Mouse (Mus musculus) neural tube, embryonic 11.5 days (tissue): ENCODE measurements at regions not wholly inside any gene's neighbourhood (a gene's known extent, or its start where the extent isn't known, plus 50 kb on each side); places are given as distances from the start of the nearest gene placed in this dataset.

ENCODE experiments used
- ATAC-seq: fragments of 200-750 bp; cut with Nextera tagmentation; 2 replicates; pipeline ENCODE4 v1.8.0; 2017; ENCODE audit warnings: moderate number of reproducible peaks, mild to moderate bottlenecking, moderate TSS enrichment, moderate library complexity; ENCODE audit not compliant: insufficient read depth, low FRiP score, low TSS enrichment
- DNase-seq: peaks from one replicate; pipeline ENCODE4 v3.0.0-alpha.2; 2015; ENCODE audit warnings: low spot score
- H3K27ac ChIP-seq: fragments of 300-500 bp; sonication (generic); 2 replicates; pipeline ENCODE4 v1.5.1; 2014; ENCODE audit warnings: low read depth, mild to moderate bottlenecking, low read length
- H3K27me3 ChIP-seq: fragments of 300-500 bp; sonication (generic); 2 replicates; pipeline ENCODE4 v1.6.1; 2014; ENCODE audit warnings: mild to moderate bottlenecking, low read length, mixed read lengths; ENCODE audit not compliant: control insufficient read depth, insufficient read depth
- H3K36me3 ChIP-seq: fragments of 300-500 bp; sonication (generic); 2 replicates; pipeline ENCODE4 v1.6.1; 2014; ENCODE audit warnings: mild to moderate bottlenecking, low read length, moderate library complexity, mixed read lengths; ENCODE audit not compliant: control insufficient read depth, insufficient read depth
- H3K4me1 ChIP-seq: fragments of 300-500 bp; sonication (generic); 2 replicates; pipeline ENCODE4 v1.6.1; 2014; ENCODE audit warnings: low read length, mixed read lengths; ENCODE audit not compliant: control insufficient read depth, insufficient read depth
- H3K4me2 ChIP-seq: fragments of 300-500 bp; sonication (generic); 2 replicates; pipeline ENCODE4 v1.6.1; 2014; ENCODE audit warnings: low read depth, mild to moderate bottlenecking, moderate library complexity
- H3K4me3 ChIP-seq: fragments of 300-500 bp; sonication (generic); 2 replicates; pipeline ENCODE4 v1.5.1; 2014; ENCODE audit warnings: low read depth, low read length
- H3K9ac ChIP-seq: fragments of 300-500 bp; sonication (generic); 2 replicates; pipeline ENCODE4 v1.6.1; 2014; ENCODE audit warnings: mild to moderate bottlenecking, low read length
- H3K9me3 ChIP-seq: fragments of 300-500 bp; sonication (generic); 2 replicates; pipeline ENCODE4 v1.6.1; 2016; ENCODE audit warnings: low read length; ENCODE audit not compliant: control insufficient read depth
- WGBS: fragments of 180-500 bp; shearing (Covaris S2); extraction: QIAGEN DNeasy Blood & Tissue Kit; methylation state at CpG from one replicate; pipeline ENCODE4 v1.1.7; 2014; 5-methylcytosine and 5-hydroxymethylcytosine counted together

DNA sequence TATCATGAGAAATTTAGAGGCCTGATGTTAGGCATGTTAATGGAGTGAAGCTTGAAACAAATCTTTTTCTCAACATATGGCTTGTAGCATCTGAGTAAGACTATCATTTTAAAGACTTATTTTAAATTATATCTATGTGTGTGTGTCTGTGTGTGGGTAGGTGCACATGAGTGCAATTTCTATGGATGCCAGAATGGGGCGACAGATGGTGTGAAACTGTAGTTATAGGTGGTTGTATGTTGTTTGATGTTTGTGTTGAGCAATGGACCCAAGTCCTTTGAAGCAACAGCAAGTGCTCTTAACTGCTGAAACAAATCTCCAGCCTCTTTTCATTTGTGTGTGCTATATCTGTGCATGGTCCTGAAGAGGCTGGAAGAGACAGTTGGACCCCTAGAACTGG, 801.1 kb upstream of the Tmem132c start:
- WGBS, result 78% methylated on average over 1 of the region's 1 CpGs
- no peaks in the 10 kb centered on the region for H3K9me3 ChIP-seq
- DNase-seq (no peak), ATAC-seq (no peak)
- no peaks in the 10 kb centered on the region for H3K27me3 ChIP-seq
- H3K36me3 ChIP-seq, result no peaks in the 10 kb centered on the region
- H3K9ac ChIP-seq, result no peak overlapping the region
- no peaks in the 10 kb centered on the region for H3K4me1 ChIP-seq
- H3K4me2 ChIP-seq, result no peak overlapping the region
- H3K4me3 ChIP-seq, result no peak overlapping the region
- no peak overlapping the region for H3K27ac ChIP-seq

DNA sequence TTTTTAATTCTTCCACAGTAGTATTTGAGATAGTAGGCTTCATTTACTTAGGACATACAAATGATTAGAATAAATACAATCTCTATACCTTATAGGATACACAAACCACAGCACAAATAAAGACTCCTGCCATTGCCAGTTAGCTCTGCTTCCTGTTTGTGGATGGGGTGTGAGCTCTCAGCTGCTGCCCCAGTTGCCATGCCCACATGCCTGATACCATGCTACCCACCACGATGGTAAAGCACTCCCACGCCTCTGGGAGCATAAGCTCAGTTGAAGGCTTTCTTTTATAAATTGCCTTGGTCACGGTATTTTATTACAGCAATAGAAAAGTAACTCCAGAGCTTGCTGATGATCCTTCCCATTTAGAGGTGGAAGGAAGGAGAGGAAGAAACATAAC, 765.8 kb upstream of the Tmem132c start:
- WGBS, result 45% methylated on average over 3 of the region's 3 CpGs

DNA sequence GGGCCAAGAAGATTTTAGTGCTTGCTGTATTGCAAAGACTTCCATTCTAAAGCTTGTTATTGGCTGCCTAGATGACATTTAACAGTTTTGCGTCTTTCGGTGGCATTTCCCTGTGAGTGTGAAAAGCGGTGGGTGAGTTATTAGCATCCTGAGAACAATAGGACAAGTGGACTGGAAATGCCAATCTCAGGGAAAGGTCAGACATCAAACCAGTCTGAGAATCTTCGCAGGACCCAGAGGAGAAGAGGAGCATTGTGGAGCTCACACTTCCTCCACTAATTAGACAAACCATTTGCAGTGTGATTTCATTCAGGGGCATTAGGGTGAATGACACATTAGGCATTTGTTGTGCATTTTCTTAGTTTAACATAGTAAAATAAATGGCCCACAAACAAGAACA, 719.5 kb upstream of the Tmem132c start:
- no peaks in the 10 kb centered on the region for H3K9me3 ChIP-seq
- ATAC-seq (no peak), DNase-seq (no peak)
- H3K4me1 ChIP-seq, result no peaks in the 10 kb centered on the region
- H3K27me3 ChIP-seq, result no peaks in the 10 kb centered on the region
- no peak overlapping the region for H3K4me3 ChIP-seq
- H3K9ac ChIP-seq, result no peak overlapping the region
- H3K36me3 ChIP-seq, result no peaks in the 10 kb centered on the region
- no peak overlapping the region for H3K4me2 ChIP-seq
- no peak overlapping the region for H3K27ac ChIP-seq
- WGBS, result 28% methylated on average over 4 of the region's 4 CpGs

More for the DNA sequence above, 765.8 kb upstream of the Tmem132c start:
- Histone ChIP-seq H3K36me3 (no peaks in the 10 kb centered on the region), H3K9me3 (no peaks in the 10 kb centered on the region), H3K4me2 (no peak overlapping the region), H3K27ac (no peak overlapping the region), H3K27me3 (no peaks in the 10 kb centered on the region), H3K4me3 (no peak overlapping the region), H3K9ac (no peak overlapping the region), H3K4me1 (no peaks in the 10 kb centered on the region)
- DNase-seq, result no peak
- no peak for ATAC-seq

DNA sequence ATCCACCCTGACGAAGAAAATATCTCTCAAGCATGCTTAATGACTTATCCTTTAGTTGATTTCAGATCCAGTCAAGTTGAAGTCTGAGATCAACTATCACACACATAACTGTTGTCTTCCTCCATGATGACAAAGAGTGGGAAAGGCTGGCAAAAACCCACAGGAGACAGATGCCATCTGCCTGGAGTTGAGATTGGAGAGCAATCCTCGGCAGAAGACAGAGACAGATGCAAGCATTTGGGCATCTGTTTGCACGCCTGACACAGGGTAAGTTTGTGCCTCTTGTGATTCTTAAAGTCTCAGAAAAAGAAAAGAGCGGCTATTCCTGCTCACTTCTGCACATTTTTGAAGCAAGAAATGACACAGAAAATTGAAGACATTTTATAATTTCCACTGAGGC, 715.7 kb upstream of the Tmem132c start:
- no peaks in the 10 kb centered on the region for H3K27me3 ChIP-seq
- no peaks in the 10 kb centered on the region for H3K4me1 ChIP-seq
- no peak overlapping the region for H3K27ac ChIP-seq
- no peak for ATAC-seq
- DNase-seq, result no peak
- WGBS, result 86% methylated on average over 4 of the region's 4 CpGs
- H3K9me3 ChIP-seq, result no peaks in the 10 kb centered on the region
- H3K36me3 ChIP-seq, result no peaks in the 10 kb centered on the region
- H3K4me2 ChIP-seq, result no peak overlapping the region
- no peak overlapping the region for H3K4me3 ChIP-seq
- H3K9ac ChIP-seq, result no peak overlapping the region

DNA sequence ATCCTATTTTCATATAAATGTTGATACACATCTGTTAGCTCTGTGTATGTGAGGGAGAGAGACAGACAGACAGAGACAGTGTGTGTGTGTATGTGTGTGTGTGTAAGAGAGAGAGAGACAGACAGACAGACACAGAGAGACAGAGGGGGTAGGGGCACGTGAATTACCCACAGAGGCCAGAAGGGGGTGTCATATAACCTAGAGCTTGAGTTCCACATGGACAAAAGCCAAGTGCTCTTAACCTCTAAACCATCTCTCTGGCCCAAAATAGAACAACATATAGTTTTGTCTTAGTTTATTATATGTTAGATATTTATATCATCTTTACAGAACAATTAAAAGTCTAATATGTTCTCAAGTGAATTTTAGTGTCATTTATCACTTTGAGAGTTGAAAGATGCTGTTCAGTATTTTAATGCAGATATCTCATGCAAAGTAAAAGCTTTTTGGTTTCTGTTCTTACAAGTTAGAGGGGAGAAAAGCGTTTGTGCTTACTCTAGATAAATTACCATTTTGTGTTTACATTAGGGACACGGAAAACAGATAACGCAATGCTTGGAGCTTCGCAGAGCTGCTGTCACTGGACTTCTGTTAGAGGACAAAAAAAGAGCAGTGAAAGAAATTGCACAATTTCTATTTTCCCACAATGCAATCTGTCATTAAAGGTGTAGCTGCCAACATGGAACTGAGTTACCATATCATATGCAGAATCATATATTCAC, 710.6 kb upstream of the Tmem132c start:
- H3K9me3 ChIP-seq, result no peaks in the 10 kb centered on the region
- no peaks in the 10 kb centered on the region for H3K36me3 ChIP-seq
- ATAC-seq (no peak), DNase-seq (no peak)
- no peaks in the 10 kb centered on the region for H3K27me3 ChIP-seq
- H3K9ac ChIP-seq, result no peak overlapping the region
- no peak overlapping the region for H3K4me2 ChIP-seq
- H3K4me1 ChIP-seq, result no peaks in the 10 kb centered on the region
- no peak overlapping the region for H3K27ac ChIP-seq
- no peak overlapping the region for H3K4me3 ChIP-seq
- 77% methylated on average over 5 of the region's 5 CpGs for WGBS

DNA sequence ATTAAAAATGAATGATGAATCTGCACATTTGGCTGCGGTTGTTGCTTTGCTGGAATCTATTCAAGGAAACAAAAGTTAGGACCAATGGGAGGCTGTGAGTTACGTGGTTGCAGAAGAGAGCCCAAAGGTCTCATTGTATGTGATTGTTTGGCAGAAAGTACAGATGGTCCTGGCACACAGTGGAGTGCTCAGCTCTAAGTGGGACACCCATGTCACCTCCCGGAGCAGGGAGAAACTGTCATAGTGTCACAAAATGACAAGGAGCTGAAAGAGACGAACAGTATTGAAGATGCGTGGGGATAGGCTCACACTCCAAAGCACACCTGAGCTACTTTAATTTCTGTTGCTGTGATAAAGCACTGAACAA, 710.1 kb upstream of the Tmem132c start:
- ATAC-seq (no peak), DNase-seq (no peak)
- Histone ChIP-seq H3K27me3 (no peaks in the 10 kb centered on the region), H3K4me2 (no peak overlapping the region), H3K27ac (no peak overlapping the region), H3K36me3 (no peaks in the 10 kb centered on the region), H3K9me3 (no peaks in the 10 kb centered on the region), H3K9ac (no peak overlapping the region), H3K4me3 (no peak overlapping the region), H3K4me1 (no peaks in the 10 kb centered on the region)
- 92% methylated on average over 5 of the region's 5 CpGs for WGBS

DNA sequence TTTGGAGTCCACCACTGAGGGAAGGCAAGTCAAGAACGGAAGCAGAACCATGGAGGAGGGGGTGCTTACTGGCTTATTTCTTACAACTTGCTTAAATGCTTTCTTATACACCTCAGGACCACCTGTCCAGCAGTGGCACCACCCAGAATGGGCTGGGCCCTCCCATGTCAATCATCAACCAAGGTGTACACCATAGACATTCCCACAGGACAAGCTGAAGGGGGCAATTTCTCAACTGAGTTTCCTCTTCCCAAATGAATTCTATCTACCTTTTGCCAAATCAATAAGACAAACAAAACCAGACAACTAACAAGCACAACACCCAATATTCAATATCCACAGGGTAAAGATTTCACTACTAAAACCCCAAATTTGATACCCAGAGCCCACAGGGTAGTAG, 709.6 kb upstream of the Tmem132c start:
- Histone ChIP-seq H3K4me3 (no peak overlapping the region), H3K27ac (no peak overlapping the region), H3K27me3 (no peaks in the 10 kb centered on the region), H3K9me3 (no peaks in the 10 kb centered on the region), H3K4me2 (no peak overlapping the region), H3K9ac (no peak overlapping the region), H3K36me3 (no peaks in the 10 kb centered on the region), H3K4me1 (no peaks in the 10 kb centered on the region)
- ATAC-seq (no peak), DNase-seq (no peak)
- 100% methylated on average over 1 of the region's 1 CpGs for WGBS

DNA sequence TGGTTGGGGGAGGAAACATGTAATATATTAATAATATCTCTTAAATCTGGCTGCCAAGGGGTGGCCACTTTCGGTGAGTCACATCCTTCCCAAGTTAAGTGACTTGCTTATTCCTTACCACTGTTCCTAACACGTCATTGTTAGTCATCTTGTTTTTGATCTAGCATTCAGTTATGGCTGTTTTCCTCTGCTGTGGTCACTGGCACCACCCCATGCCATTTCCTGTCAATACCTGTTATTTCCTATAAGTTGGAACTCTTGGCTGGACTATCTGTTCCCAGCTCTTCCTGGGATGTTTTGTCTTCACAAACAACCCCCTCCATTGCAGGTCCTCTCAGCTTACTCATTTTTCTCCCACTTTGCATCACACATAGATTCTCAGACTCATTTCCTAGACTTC, 703.5 kb upstream of the Tmem132c start:
- 74% methylated on average over 2 of the region's 2 CpGs for WGBS
- no peaks in the 10 kb centered on the region for H3K4me1 ChIP-seq
- H3K27ac ChIP-seq, result no peak overlapping the region
- no peaks in the 10 kb centered on the region for H3K36me3 ChIP-seq
- no peaks in the 10 kb centered on the region for H3K27me3 ChIP-seq
- H3K4me2 ChIP-seq, result no peak overlapping the region
- H3K9ac ChIP-seq, result no peak overlapping the region
- DNase-seq (no peak), ATAC-seq (no peak)
- no peaks in the 10 kb centered on the region for H3K9me3 ChIP-seq
- no peak overlapping the region for H3K4me3 ChIP-seq

DNA sequence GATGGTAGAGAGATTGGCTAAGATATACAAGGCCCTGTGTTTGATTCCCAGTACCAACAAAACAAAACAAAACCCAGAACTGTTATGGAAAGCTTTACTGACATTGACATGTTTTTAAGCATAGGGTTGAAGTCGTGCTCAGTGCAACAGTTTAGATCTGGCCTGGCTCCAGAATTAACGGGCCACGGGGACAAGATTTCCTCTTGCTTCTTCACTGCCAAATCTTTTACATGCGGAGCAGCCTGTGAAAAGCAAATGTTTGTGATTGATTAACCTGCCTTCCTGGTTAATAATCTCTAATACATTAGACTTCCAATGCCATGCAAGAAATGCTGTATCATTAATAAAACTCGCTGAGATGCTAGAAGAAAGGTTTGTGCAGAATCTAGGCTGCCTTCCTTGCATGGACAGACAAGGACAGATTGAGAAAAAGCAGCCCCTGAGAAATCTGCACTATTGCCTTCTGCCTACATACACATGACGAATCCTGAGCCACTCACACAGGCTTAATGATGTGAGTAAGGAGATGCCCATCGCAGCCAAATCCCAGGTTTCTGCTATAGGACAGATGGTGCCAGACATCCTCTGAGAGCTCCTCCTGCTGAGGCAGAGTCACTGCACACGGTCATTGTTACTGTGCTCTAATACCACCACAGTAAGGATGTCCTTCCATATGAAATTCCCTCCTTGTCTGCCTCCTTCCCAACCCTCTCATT, 697.2 kb upstream of the Tmem132c start:
- 77% methylated on average over 8 of the region's 8 CpGs for WGBS
- no peaks in the 10 kb centered on the region for H3K4me1 ChIP-seq
- no peak overlapping the region for H3K4me3 ChIP-seq
- no peaks in the 10 kb centered on the region for H3K9me3 ChIP-seq
- ATAC-seq (no peak), DNase-seq (no peak)
- H3K9ac ChIP-seq, result no peak overlapping the region
- H3K27me3 ChIP-seq, result no peaks in the 10 kb centered on the region
- no peak overlapping the region for H3K4me2 ChIP-seq
- no peaks in the 10 kb centered on the region for H3K36me3 ChIP-seq
- no peak overlapping the region for H3K27ac ChIP-seq
